Mouse (Mus musculus): ENCODE results near the gene Htra3. TPM values are rescaled to one million over a fixed set of nuclear protein-coding genes. Genes with fewer than 3 reads are reported as not detected.

The Htra3 gene
- polyA plus RNA-seq, 2 experiments = 0.46 to 0.99 TPM

- Histone ChIP-seq H3K4me2 (ENCODE audit: low read depth) (no peak overlapping the region), H3K27ac (no peak overlapping the region), H3K9me3 (ENCODE audit: control insufficient read depth, low read length) (no peaks in the 10 kb centered on the region), H3K4me3 (ENCODE audit: insufficient read depth in 1 of 2, low read depth in 2 of 2, low read length in 2 of 2) (no peak overlapping the region), H3K4me1 (replicated peaks; ENCODE audit: control insufficient read depth in 2 of 2, insufficient read depth in 2 of 2, low read length in 1 of 2) (peaks cover 0 to 13% of the 10 kb centered on the region in 2 experiments; a peak in 2 of 4 replicates), H3K36me3 (replicated peaks; ENCODE audit: control insufficient read depth, insufficient read depth, low read depth) (no peaks in the 10 kb centered on the region), H3K9ac (replicated peaks) (no peak overlapping the region), H3K27me3 (ENCODE audit: control insufficient read depth, insufficient read depth, low read length) (no peaks in the 10 kb centered on the region)
- 54% methylated on average over 3 of the region's 3 CpGs for WGBS (ENCODE audit: insufficient replicate concordance)
- TF ChIP-seq CTCF (IDR thresholded peaks at IDR 0.05; ENCODE audit: low read depth) (no peak), EP300 (IDR thresholded peaks at IDR 0.05; ENCODE audit: low read depth) (no peak)
- DNase-seq (ENCODE audit: low read depth in 3 of 3, low spot score in 3 of 3) (no peak), ATAC-seq (ENCODE audit: insufficient read depth) (no peak)
These were observed 46.3 kb upstream of the Htra3 start for GRCm38 (mm10) chr5:35725840-35726239.

DNA sequence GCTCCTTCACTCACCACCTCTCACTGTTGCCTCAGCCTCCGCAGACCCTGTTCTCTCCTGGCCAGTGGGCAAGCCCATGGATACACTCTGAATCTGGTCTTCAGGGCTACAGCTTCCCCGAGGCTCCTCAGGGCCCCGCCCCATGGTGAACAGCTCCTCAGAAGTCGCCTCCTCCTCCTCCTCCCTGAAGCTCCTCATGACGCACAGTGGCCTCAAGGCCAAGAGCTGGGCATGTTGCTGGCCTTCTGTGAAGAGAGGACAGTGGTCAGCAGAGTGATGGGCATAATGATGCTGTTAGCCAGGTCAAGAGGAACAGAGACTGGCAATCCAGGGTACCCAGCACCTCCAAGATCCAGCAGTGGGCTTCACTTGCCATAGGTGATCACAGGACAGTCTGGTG, 44.3 kb upstream of the Htra3 start:
- Histone ChIP-seq H3K27me3 (ENCODE audit: control insufficient read depth, insufficient read depth, low read length) (no peaks in the 10 kb centered on the region), H3K9me3 (ENCODE audit: control insufficient read depth, low read length) (no peaks in the 10 kb centered on the region), H3K4me1 (replicated peaks; ENCODE audit: control insufficient read depth in 2 of 2, insufficient read depth in 2 of 2, low read length in 1 of 2) (peaks cover 0 to 11% of the 10 kb centered on the region in 2 experiments; a peak in 2 of 4 replicates), H3K36me3 (replicated peaks; ENCODE audit: control insufficient read depth, insufficient read depth, low read depth) (no peaks in the 10 kb centered on the region), H3K9ac (replicated peaks) (no peak overlapping the region), H3K27ac (no peak overlapping the region), H3K4me2 (ENCODE audit: low read depth) (no peak overlapping the region), H3K4me3 (ENCODE audit: insufficient read depth in 1 of 2, low read depth in 2 of 2, low read length in 2 of 2) (no peak overlapping the region)
- DNase-seq (ENCODE audit: low read depth in 3 of 3, low spot score in 3 of 3) (no peak), ATAC-seq (ENCODE audit: insufficient read depth) (no peak)
- WGBS (ENCODE audit: insufficient replicate concordance) = 68% methylated on average over 5 of the region's 5 CpGs
- TF ChIP-seq CTCF (IDR thresholded peaks at IDR 0.05; ENCODE audit: low read depth) = no peak
- TF ChIP-seq EP300 (IDR thresholded peaks at IDR 0.05; ENCODE audit: low read depth) = no peak

GRCm38 (mm10) chr5:35722654-35723053, 43.1 kb upstream of the Htra3 start:
- no peak overlapping the region for H3K9ac ChIP-seq (replicated peaks)
- no peak overlapping the region for H3K27ac ChIP-seq
- no peaks in the 10 kb centered on the region for H3K27me3 ChIP-seq (ENCODE audit: control insufficient read depth, insufficient read depth, low read length)
- H3K4me3 ChIP-seq (ENCODE audit: insufficient read depth in 1 of 2, low read depth in 2 of 2, low read length in 2 of 2) = no peak overlapping the region
- H3K4me2 ChIP-seq (ENCODE audit: low read depth) = no peak overlapping the region
- no peak for DNase-seq (ENCODE audit: low read depth in 3 of 3, low spot score in 3 of 3)
- no peaks in the 10 kb centered on the region for H3K36me3 ChIP-seq (replicated peaks; ENCODE audit: control insufficient read depth, insufficient read depth, low read depth)
- ATAC-seq (ENCODE audit: insufficient read depth) = peak; percentile 45; the same call in 1 of the 2 replicates
- H3K4me1 ChIP-seq (replicated peaks; ENCODE audit: control insufficient read depth in 2 of 2, insufficient read depth in 2 of 2, low read length in 1 of 2) = peaks cover 0 to 8% of the 10 kb centered on the region in 2 experiments; a peak in 2 of 4 replicates
- 13% methylated on average over 2 of the region's 2 CpGs for WGBS (ENCODE audit: insufficient replicate concordance)
- no peaks in the 10 kb centered on the region for H3K9me3 ChIP-seq (ENCODE audit: control insufficient read depth, low read length)
- TF ChIP-seq CTCF (IDR thresholded peaks at IDR 0.05; ENCODE audit: low read depth) (no peak), EP300 (IDR thresholded peaks at IDR 0.05; ENCODE audit: low read depth) (no peak)

DNA sequence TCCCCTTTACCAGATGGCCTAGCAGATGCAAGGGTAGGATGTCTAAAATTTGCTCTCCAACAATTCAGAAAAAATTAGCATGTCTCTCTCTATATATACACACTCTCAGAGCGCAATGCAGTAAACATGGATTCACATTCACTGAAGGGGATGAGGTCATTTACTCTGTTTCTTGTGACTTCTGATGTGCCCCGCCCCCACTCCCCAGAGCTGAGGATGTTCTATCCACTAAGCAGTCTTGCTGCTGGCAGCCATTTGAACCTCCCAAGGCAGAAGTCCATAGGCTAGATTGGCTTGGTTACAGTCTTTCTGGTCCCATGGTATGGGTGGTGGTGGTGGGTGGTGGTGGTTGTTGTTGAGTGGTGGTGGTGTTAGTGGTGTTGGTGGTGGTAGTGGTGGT, 42.4 kb upstream of the Htra3 start:
- no peaks in the 10 kb centered on the region for H3K9me3 ChIP-seq (ENCODE audit: control insufficient read depth, low read length)
- no peak overlapping the region for H3K4me2 ChIP-seq (ENCODE audit: low read depth)
- H3K36me3 ChIP-seq (replicated peaks; ENCODE audit: control insufficient read depth, insufficient read depth, low read depth) = no peaks in the 10 kb centered on the region
- WGBS (ENCODE audit: insufficient replicate concordance) = 61% methylated on average over 2 of the region's 2 CpGs
- TF ChIP-seq EP300 (IDR thresholded peaks at IDR 0.05; ENCODE audit: low read depth) (no peak), CTCF (IDR thresholded peaks at IDR 0.05; ENCODE audit: low read depth) (no peak)
- H3K27me3 ChIP-seq (ENCODE audit: control insufficient read depth, insufficient read depth, low read length) = no peaks in the 10 kb centered on the region
- H3K9ac ChIP-seq (replicated peaks) = no peak overlapping the region
- DNase-seq (ENCODE audit: low read depth in 3 of 3, low spot score in 3 of 3) (no peak), ATAC-seq (ENCODE audit: insufficient read depth) (no peak)
- H3K4me3 ChIP-seq (ENCODE audit: insufficient read depth in 1 of 2, low read depth in 2 of 2, low read length in 2 of 2) = no peak overlapping the region
- peaks cover 0 to 8% of the 10 kb centered on the region in 2 experiments; a peak in 2 of 4 replicates for H3K4me1 ChIP-seq (replicated peaks; ENCODE audit: control insufficient read depth in 2 of 2, insufficient read depth in 2 of 2, low read length in 1 of 2)
- no peak overlapping the region for H3K27ac ChIP-seq

DNA sequence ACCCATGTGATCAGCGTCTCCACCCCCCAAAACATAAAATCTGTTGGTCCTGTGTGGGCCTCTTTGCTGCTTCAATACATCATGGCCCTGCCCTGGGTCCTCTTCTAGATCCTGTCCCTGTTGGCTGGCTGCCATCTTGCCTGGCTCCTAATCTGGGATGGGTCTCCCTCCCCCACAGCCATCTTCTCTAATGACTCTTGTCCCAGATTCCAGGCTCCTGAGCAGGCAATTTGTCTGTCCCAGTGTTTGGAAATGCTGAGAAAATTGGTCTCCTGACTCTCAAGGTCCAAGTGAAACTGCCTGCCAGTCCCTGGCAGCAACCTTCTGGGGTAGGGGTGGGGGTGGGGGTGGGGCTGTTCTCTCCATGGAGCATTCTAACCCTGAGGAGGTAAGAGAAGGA, 40.3 kb upstream of the Htra3 start:
- H3K27ac ChIP-seq = no peak overlapping the region
- H3K27me3 ChIP-seq (ENCODE audit: control insufficient read depth, insufficient read depth, low read length) = no peaks in the 10 kb centered on the region
- no peaks in the 10 kb centered on the region for H3K36me3 ChIP-seq (replicated peaks; ENCODE audit: control insufficient read depth, insufficient read depth, low read depth)
- peaks cover 0 to 8% of the 10 kb centered on the region in 2 experiments; a peak in 2 of 4 replicates for H3K4me1 ChIP-seq (replicated peaks; ENCODE audit: control insufficient read depth in 2 of 2, insufficient read depth in 2 of 2, low read length in 1 of 2)
- TF ChIP-seq CTCF (IDR thresholded peaks at IDR 0.05; ENCODE audit: low read depth) = no peak
- 50% methylated on average over 1 of the region's 1 CpGs for WGBS (ENCODE audit: insufficient replicate concordance)
- DNase-seq (ENCODE audit: low read depth in 3 of 3, low spot score in 3 of 3) = no peak
- no peaks in the 10 kb centered on the region for H3K9me3 ChIP-seq (ENCODE audit: control insufficient read depth, low read length)
- H3K9ac ChIP-seq (replicated peaks) = no peak overlapping the region
- no peak overlapping the region for H3K4me2 ChIP-seq (ENCODE audit: low read depth)
- no peak overlapping the region for H3K4me3 ChIP-seq (ENCODE audit: insufficient read depth in 1 of 2, low read depth in 2 of 2, low read length in 2 of 2)
- no peak for ATAC-seq (ENCODE audit: insufficient read depth)

All from liver, embryonic 14.5 days (tissue).